Mouse (Mus musculus) mouse trophoblast stem cell (cell line): Measurements from ENCODE around the gene Gm21987.

Source experiments
- in situ Hi-C, 2 experiments: fragments of 300-500 bp; cut with MseI, MboI; formaldehyde crosslinking; loops; 2 replicates in 1 of 2; 3 replicates in 1 of 2; pipeline ENCODE4 v1.15.1; 2025

The Gm21987 gene

DNA sequence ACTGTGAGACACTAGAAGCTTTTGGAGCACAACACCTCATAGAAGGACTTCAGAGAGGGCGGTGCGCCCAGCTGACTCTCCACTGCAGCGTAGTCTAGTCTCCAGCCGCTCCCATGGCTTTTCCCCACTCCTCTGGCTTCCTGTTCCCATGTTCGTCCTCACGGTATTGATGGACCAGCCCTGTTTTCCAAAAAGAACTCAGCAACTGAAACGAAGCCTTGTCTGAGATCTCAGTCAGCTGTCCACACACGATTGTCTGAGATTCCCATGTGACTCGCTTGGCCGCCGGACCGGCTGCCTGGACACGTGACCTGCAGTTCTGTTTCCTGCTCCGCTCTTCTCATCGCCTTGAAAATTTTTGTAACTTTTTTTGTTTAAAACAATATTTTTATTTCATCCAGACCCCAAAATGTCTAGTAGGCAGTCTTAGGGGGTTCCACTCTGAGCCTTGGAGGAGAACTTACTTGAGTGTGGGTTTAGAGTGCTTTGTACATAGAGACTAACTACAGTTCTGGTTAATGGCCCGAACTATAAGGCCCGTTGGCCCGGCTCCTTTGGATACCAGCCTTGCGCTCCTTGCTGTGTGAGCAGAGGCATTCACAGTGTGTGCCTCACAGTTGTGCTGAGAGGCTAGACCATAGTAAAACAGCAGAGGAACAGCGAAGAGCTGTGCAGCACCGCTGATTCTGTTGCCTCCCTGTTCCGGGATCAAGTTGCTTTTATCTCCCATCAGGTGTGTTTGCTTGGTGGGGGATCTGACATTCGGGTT lies 45.5 kb downstream of the Gm21987 start:
- in situ Hi-C loops = no loop called here

DNA sequence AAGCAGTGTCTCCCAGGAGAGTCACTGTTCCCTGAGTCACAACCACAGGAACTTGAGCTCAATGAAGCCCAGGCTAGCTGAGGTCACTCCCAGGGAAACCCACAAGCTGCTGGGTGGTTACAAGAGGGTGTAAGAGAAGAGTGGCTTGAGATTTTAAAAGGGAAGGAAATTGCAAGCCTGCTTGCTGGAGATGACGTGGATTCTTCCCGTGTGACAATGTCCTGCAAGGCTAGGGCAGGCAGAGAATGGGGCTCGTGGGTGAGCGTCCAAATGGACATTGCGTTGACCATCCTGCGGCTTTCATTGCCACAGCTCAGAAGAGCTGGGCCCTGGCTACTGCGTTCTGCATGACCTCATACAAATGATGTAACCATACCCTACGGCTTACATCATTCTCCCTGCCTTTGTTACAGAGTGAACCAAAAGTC lies 47.4 kb downstream of the Gm21987 start:
- in situ Hi-C loops = no loop called here

DNA sequence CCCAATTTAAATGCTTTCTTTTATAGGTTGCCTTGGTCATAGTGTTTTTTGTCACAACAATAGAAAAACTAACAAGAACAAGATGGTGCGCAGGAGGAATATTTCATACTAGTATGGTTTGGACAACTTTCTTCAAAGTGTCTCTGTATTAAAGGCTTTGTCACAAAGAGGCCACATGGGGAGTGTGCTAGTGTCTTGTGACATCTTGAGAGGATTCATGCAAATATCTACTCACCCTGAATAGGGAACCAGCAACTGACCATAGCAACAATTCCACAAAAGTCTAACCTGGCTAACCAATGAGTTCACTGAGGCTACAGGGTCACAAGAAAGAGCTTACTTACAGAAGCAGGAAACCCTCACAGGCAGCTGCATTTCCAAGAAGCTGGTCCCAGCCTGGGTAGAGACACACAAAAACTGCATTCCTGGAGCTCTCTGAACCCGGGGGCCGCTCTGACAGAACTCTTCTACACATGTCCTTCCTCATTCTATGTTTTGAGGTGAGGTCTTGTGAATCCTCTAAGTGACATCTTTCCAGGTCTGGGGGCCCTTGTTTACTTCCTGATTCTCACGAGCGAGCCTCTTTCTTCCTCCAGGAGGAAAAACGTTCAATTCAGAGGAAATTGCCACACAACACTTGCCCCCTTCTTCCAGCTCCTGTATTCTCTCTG lies 48.4 kb downstream of the Gm21987 start:
- in situ Hi-C loops = no loop called here

DNA sequence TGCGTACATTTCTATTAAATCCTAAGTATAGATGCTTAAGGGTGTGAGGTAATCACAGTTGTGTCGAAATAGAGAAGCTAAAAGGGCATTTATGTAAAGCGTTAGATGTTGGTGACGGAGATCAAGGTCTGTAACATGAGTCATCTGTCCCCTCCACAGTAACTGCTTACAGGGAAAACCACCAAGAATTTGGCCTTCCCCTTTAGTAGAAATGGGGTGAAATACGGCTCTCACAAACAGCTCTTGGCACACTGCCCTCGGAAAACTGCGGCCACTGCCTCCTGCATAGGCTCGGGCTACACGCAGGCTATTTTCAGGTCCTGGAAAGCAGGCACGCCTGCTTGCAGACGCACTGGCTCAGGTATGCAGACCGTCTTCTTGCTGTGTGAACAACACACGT lies 49.3 kb downstream of the Gm21987 start:
- in situ Hi-C loops = no loop called here

DNA sequence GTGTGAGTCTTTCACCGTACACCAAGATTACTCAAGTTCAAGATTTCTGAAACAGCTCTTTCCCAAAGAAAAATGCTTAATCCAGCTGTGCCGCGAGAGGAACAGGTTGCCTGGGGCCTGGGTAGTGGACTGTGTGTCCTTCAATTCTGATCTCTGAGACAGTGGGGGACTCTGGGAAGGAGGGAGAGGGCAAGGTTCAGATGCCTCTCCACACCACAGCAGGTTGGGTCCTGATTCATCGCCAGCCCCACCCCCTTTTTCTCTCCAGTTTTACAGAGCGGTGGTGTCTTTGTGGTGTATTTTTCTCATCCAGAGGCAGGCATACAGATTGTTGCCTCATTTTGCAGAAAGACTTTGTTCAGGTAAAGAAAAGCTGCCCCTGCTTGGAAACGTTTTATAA lies 51.4 kb downstream of the Gm21987 start:
- in situ Hi-C loops = no loop called here

DNA sequence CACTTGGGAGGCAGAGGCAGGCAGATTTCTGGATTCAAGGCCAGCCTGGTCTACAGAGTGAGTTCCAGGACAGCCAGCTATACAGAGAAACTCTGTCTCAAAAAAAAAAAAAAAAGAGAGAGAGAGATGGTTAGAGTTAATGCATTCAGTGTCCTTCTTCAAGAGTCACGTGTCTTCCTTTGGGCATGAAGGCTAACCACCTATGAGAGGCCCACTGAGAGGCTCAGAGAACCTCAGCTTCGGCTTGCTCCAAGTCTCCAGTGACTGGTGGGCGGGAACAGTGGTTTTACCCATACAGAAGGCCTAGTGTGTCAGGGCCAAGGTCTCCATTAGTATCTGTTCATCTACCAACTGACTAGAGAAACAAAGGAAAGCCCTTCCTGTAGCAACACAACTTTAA lies 52.2 kb downstream of the Gm21987 start:
- in situ Hi-C loops = no loop called here

DNA sequence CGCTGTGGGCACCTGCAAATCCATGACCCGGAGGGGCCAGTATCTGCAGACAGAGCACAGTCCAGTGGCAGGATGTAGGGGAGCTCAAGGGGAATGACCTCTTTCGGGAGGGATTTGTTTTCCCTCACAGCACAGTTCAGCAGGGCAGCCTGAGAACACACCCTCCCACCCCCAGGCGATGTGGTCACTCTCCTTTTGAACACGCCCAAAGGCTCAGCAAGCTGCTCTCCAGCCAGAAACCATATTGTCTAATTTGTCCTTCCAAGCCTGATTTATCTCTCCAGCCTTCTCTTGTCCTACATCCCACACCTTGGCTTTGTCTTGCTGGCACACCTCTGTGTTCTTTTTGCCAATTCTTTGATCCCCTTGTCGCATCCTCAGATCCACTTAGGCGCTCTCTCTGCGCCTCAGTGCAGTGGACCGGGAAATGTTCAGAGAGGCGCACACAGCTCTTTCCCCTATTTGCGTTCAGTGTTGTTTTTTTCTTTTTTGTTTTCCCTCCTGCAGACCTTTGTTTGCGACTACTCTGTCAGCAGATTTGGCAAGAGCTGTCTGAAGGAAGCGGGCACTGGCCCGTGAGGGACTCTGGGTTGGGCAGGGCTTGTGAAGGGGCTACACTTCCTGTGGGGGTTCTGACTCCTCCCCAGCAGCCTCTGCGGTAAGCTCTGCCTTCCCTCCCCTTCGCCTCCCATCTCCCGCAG lies 52.8 kb downstream of the Gm21987 start:
- in situ Hi-C loops = no loop called here

DNA sequence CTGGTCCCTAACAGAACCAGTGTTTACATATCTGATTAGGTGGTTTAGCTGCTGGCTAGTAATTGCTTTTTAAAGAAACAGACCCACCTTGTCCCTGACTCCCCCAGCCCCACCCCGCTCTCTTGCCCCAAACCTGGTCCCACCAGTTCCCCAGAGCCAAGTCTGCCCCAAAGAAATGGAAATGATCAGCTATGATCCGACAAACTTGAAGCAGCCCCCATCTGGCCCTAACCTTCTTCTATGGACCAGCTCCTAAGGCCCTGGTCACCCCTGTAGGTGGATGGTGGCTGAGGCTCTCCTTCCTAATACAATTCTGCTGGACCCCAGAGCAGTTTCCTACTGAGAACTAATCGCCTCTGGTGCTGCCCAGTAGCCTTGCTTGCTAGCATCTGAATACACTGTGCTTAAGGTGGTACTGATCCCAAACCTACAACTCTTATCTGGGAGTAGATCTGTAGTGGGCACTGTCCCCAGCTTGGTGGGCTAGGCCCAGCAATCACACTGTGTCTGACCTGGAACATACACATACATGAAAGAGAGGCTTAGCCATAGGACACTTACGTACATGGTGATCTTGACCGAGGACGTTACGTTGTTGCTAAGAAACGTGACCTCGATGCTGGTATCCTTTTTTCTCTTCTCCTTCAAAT lies 53.6 kb downstream of the Gm21987 start:
- in situ Hi-C loops = no loop called here

DNA sequence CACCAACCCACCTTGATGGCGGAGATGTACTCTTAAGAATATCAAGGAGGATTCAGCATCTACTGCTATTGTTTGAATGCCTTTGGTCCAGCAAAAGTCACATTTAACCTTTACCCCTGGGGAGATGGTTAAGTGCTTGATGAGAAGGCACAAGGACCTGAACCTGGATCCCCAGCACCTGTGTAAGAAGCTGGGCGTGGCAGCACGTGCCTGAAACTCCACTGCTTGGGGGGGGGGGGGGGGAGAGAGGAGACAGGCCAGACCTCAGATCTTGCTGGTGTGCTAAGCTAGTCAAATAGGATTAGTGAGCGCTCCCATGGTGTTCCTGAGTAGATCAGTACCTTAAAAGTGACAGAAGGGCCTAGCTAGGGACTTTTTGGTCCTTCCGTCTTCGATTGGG lies 54.6 kb downstream of the Gm21987 start:
- in situ Hi-C loops = no loop called here

DNA sequence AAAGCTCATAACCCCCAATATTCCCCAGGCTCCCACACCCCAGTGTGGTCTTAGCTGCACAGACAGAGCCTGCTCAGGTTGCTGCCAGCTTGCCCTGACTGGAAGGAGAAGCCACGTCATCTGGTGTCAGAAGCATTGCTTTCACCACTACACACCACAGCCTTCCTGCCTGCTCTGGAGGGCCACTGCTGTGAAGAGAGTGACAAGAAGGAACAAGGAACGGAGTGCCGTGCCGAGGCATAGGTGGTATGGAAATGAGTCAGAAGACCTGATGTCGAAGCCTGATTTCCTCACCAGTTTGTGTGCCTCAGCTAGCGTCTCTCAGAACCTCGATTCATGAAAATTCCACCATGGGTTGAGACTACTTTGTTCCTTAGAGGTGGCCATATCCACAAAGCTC lies 56.8 kb downstream of the Gm21987 start:
- in situ Hi-C loops = no loop called here

DNA sequence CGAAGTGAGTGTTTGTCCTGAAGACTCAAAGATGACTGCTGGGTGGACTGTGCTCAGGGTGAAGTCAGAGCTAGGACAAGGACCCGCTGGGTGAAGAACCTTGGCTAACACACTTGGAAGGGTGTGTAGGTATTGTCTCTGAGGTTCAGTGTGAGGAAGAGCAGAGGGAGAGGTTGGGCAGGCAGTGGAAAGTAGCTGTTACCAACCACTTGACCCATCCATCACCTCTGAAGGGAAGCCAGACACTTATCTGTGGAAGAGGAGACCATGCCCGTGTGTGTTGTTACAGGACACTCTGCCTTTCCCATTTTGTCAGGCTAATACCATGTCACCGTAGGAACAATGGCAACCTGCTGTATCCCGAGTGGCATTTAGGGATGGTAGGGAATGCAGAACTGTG lies 59.5 kb downstream of the Gm21987 start:
- in situ Hi-C loops = no loop called here

DNA sequence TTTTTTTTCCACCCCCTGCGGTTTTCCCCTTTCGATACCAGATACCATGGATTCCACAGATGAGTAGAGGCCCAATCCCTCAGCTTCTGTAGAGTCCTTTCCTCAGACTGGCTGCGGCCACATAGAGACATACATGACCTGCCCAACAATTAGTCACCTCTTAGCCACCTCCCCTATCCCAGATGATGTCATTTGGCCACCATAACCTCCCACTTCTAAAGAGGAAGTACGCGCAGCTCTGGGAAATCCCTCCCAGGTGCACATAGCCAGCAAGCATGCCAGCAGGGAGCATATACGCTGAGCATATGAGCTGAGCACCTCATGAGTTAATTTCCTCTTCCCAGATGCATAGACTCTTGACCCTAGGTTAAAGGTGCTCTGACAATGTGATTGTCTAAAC lies 59.9 kb downstream of the Gm21987 start:
- in situ Hi-C loops = no loop called here

DNA sequence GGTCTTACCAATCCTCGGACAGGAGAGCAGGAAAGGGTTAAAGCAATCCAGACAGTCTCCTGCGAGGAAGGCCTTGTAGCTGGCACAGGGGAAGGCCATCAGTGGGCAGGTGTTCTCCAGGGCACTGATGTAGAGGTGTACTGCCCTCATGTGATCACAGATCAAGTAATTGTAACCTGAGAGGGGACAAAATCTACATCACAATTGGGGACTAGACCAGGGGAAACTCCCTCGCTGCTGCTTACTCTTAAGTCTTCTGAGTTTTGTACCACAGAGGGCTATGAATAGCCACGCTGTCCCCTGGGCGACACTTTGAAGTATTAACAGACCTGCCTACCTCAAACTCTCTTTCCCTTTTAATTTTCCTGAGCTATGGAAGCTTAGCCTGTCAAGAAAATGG lies 60.7 kb downstream of the Gm21987 start:
- in situ Hi-C loops = no loop called here

DNA sequence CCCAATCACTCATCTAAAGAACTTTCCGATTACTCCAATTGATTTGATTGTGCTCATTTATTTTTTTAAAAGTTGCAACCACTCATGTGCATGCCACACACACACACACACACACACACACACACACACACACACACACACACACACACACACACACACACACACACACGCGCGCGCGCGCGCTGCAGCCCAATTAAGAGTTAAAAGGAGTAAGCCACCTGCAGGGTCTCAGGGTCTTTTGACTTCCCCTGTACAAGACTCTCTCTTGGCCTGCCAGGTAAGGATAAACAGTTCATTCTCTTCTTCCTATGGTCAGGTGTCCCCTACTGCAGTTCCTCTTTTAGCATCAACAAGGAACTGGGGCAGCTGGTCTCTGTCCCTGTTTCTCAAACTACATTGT lies 61.6 kb downstream of the Gm21987 start:
- in situ Hi-C loops = no loop called here
